Mouse (Mus musculus) thymus, adult 2 months (tissue): ENCODE results near the gene Rsph6a.

Source experiments
- CTCF ChIP-seq: fragments of 200-500 bp; IDR thresholded peaks from 2 replicates; pipeline ENCODE4 v1.5.1; 2012; ENCODE audit warnings: mild to moderate bottlenecking, control low read depth, low read length, moderate library complexity, borderline replicate concordance; ENCODE audit not compliant: control insufficient read depth, poor library complexity, insufficient read depth; ENCODE audit errors: extremely low read depth
- POLR2A ChIP-seq: fragments of 200-500 bp; IDR thresholded peaks from 2 replicates; pipeline ENCODE4 v1.6.1; 2012; ENCODE audit warnings: mild to moderate bottlenecking, low read length, control low read depth, moderate library complexity; ENCODE audit not compliant: control insufficient read depth, poor library complexity, insufficient read depth; ENCODE audit errors: extremely low read depth

GRCm38 (mm10) chr7:19051161-19051560, 3.3 kb upstream of the Rsph6a start:
- TF ChIP-seq CTCF (no peak), POLR2A (no peak)
